In the genomic region with DNA sequence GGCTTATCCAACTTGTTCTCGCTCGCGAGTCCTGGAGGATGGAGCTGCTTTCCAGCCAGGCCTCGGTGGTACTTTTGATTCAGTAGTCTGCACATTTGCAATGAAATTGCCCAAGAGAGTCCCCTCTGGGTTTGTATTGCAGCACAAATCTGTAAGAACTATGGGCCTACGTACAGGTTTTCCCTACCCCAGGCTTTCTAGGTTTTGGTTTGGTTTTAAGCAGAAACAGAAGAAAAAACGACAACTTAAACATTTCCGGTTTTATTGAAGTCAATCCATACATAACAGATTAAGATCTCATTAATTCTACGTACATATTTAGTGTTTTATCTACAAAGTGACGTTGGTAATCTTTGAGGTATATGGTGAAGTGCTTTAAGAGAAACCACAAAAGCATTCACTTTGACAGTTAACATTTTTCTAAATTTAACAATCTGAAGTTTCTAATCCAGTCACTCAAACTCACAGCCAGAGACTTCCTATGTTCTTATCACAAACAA, we compare ENCODE assay signal across 8 mouse cellular contexts. TPM values are rescaled to one million over a fixed set of nuclear protein-coding genes. Genes with fewer than 3 reads are reported as not detected.
A peak's percentile ranks its signal among the peaks of the same experiment; 100 is the strongest.
DNase-seq lines count a peak whose midpoint lies in the region; ATAC-seq and TF ChIP-seq lines count a peak whose summit lies in the region.

No protein-coding gene starts in this region.

- peak overlapping the region; percentile 100 for H3K4me2 ChIP-seq in forebrain, embryonic 13.5 days
- peak overlapping the region; percentile 98 for H3K4me2 ChIP-seq in liver, embryonic 12.5 days

- WGBS in heart, embryonic 10.5 days = 21% methylated on average over 9 of the region's 9 CpGs
- 29% methylated on average over 9 of the region's 9 CpGs for WGBS in forebrain, embryonic 13.5 days
- WGBS in liver, embryonic 12.5 days (ENCODE audit: insufficient replicate concordance) = 15% methylated on average over 9 of the region's 9 CpGs

- peaks cover 12% of the 10 kb centered on the region for H3K4me1 ChIP-seq in heart, embryonic 10.5 days
- peaks cover under 1% of the 10 kb centered on the region for H3K4me1 ChIP-seq in E14TG2a.4 (replicated peaks; ENCODE audit: low read depth, low read length)
- peaks cover 4% of the 10 kb centered on the region; the same call in 1 of the 2 replicates for H3K4me1 ChIP-seq in forebrain, embryonic 13.5 days
- H3K4me1 ChIP-seq in liver, embryonic 12.5 days = peaks cover 12% of the 10 kb centered on the region

- H3K9me3 ChIP-seq in heart, embryonic 10.5 days = no peaks in the 10 kb centered on the region
- no peaks in the 10 kb centered on the region for H3K9me3 ChIP-seq in E14TG2a.4 (ENCODE audit: low read length)
- H3K9me3 ChIP-seq in forebrain, embryonic 13.5 days (replicated peaks) = no peaks in the 10 kb centered on the region
- no peaks in the 10 kb centered on the region for H3K9me3 ChIP-seq in liver, embryonic 12.5 days (replicated peaks)

- ATAC-seq in forebrain, embryonic 13.5 days = no peak; the same call in 1 of the 2 replicates
- ATAC-seq in liver, embryonic 12.5 days = no peak

- H3K9ac ChIP-seq in forebrain, embryonic 13.5 days = peak overlapping the region; percentile 75
- H3K9ac ChIP-seq in liver, embryonic 12.5 days = peak overlapping the region; percentile 67

- H3K4me3 ChIP-seq in heart, embryonic 10.5 days = peak overlapping the region; percentile 84
- H3K4me3 ChIP-seq in E14TG2a.4 (replicated peaks; ENCODE audit: low read length) = peak overlapping the region; percentile 90
- peak overlapping the region; percentile 71 for H3K4me3 ChIP-seq in forebrain, embryonic 13.5 days
- H3K4me3 ChIP-seq in liver, embryonic 12.5 days = peak overlapping the region; percentile 70

- no peak for DNase-seq in heart, embryonic 10.5 days (ENCODE audit: low spot score)
- DNase-seq in heart, adult 8-10 months (ENCODE audit: low spot score) = no peak
- DNase-seq in layer of hippocampus, postnatal 14 days (ENCODE audit: low spot score in 2 of 2) = no peak
- no peak for DNase-seq in adrenal gland, postnatal 25 days
- DNase-seq in gastrocnemius, postnatal 4 days (ENCODE audit: low spot score in 2 of 2) = no peak

- no peak for TF ChIP-seq CTCF in E14TG2a.4 (conservative IDR thresholded peaks at IDR 0.05; ENCODE audit: low read length)

- H3K27ac ChIP-seq in heart, embryonic 10.5 days = peak overlapping the region; percentile 85
- H3K27ac ChIP-seq in forebrain, embryonic 13.5 days = no peak overlapping the region
- no peak overlapping the region for H3K27ac ChIP-seq in liver, embryonic 12.5 days

- peaks cover 46% of the 10 kb centered on the region for H3K27me3 ChIP-seq in heart, embryonic 10.5 days (ENCODE audit: insufficient read depth, poor library complexity, severe bottlenecking)
- H3K27me3 ChIP-seq in E14TG2a.4 (ENCODE audit: insufficient read depth, low read length) = peaks cover 51% of the 10 kb centered on the region
- peaks cover 17% of the 10 kb centered on the region for H3K27me3 ChIP-seq in forebrain, embryonic 13.5 days
- H3K27me3 ChIP-seq in liver, embryonic 12.5 days (replicated peaks) = peaks cover 28% of the 10 kb centered on the region

- no peaks in the 10 kb centered on the region for H3K36me3 ChIP-seq in heart, embryonic 10.5 days
- H3K36me3 ChIP-seq in E14TG2a.4 (ENCODE audit: insufficient read depth, low read length) = no peaks in the 10 kb centered on the region
- no peaks in the 10 kb centered on the region for H3K36me3 ChIP-seq in forebrain, embryonic 13.5 days (ENCODE audit: poor library complexity, severe bottlenecking)
- no peaks in the 10 kb centered on the region for H3K36me3 ChIP-seq in liver, embryonic 12.5 days

RNA-seq across cellular contexts. Expression of gene Zdhhc23, which starts 0.6 kb away (rescaled TPM):
- polyA plus RNA-seq in heart, embryonic 10.5 days (2016; fragmentation: Nextera tagmentation; extraction: Ambion mirVana) = 1.2 TPM in 2 replicates
- total RNA-seq in heart, adult 8-10 months (2022) = under 1 TPM; 0.33 to 0.57 (median 0.40) TPM
- 0.76 and 1.2 TPM in 2 replicates for polyA plus RNA-seq in forebrain, embryonic 13.5 days (2015; fragmentation: Nextera tagmentation; extraction: Ambion mirVana)
- 0.48 and 0.66 TPM in 2 replicates for polyA plus RNA-seq in liver, embryonic 12.5 days (2016; fragmentation: Nextera tagmentation; extraction: Ambion mirVana)
- 10 to 100 TPM; 55.4 TPM for total RNA-seq in layer of hippocampus, postnatal 14 days (2021)
- 0.46 and 0.52 TPM in 2 replicates for total RNA-seq in adrenal gland, postnatal 25 days (2021)
- total RNA-seq in gastrocnemius, postnatal 4 days (2021) = under 1 TPM; 0.08 to 0.20 TPM

RNA-seq across cellular contexts. Expression of gene Qtrt2, which starts 53.6 kb away (rescaled TPM):
- polyA plus RNA-seq in heart, embryonic 10.5 days (2016; fragmentation: Nextera tagmentation; extraction: Ambion mirVana) = 16.9 and 22.3 TPM in 2 replicates
- total RNA-seq in heart, adult 8-10 months (2022) = 10 to 100 TPM in 3 of 4 experiments, 1 to 10 TPM in 1; 6.4 to 16.6 (median 13.0) TPM
- polyA plus RNA-seq in forebrain, embryonic 13.5 days (2015; fragmentation: Nextera tagmentation; extraction: Ambion mirVana) = 29.6 and 30.8 TPM in 2 replicates
- 11.9 and 13.4 TPM in 2 replicates for polyA plus RNA-seq in liver, embryonic 12.5 days (2016; fragmentation: Nextera tagmentation; extraction: Ambion mirVana)
- 10 to 100 TPM; 31.1 to 34.3 TPM for total RNA-seq in layer of hippocampus, postnatal 14 days (2021)
- 30.8 and 40.2 TPM in 2 replicates for total RNA-seq in adrenal gland, postnatal 25 days (2021)
- total RNA-seq in gastrocnemius, postnatal 4 days (2021) = 10 to 100 TPM; 15.2 to 16.7 TPM

Comparison
In these comparisons a context has a peak if more than half of its experiments do, and no peak if none do; other contexts are left out.
1. RNA of gene Zdhhc23, which starts 0.6 kb away (total RNA-seq): 55.4 TPM in layer of hippocampus, postnatal 14 days; 0.33 to 0.57 TPM in heart, adult 8-10 months, 0.46 to 0.52 TPM in adrenal gland, postnatal 25 days and 0.08 to 0.20 TPM in gastrocnemius, postnatal 4 days; every median in the first group is over 10 times any median in the second.
2. Peak in every context shown above with its lines, with median percentiles within 50 percentile points of each other: H3K4me3 ChIP-seq.